Mouse (Mus musculus): ENCODE data around the gene Olfr1416. TPM values are rescaled to one million over a fixed set of nuclear protein-coding genes. Genes with fewer than 3 reads are reported as not detected.
A peak's percentile ranks its signal among the peaks of the same experiment; 100 is the strongest.

The Olfr1416 gene
- polyA plus RNA-seq, 1 experiment from 2014 or later, result not detected

Small RNA genes lying within 50 kb of the gene (microRNA-seq; reads per million reads assigned to microRNA genes)
- 3.7 reads per million, percentile 18 among the genes with 10 or more reads in this experiment for gene Mir6900

Other genes starting within 250 kb of the Olfr1416 start
- 303 and 308 TPM in 2 replicates for gene Ndufa10, start 11.3 kb downstream of the Olfr1416 start, polyA plus RNA-seq (2015; fragmentation: Nextera tagmentation; extraction: Ambion mirVana)
- gene Olfr1415, start 11.0 kb upstream of the Olfr1416 start, polyA plus RNA-seq (2015; fragmentation: Nextera tagmentation; extraction: Ambion mirVana), result not detected in 2 replicates
- gene Olfr1414, start 33.5 kb upstream of the Olfr1416 start, polyA plus RNA-seq (2015; fragmentation: Nextera tagmentation; extraction: Ambion mirVana), result not detected in 2 replicates
- not detected in 2 replicates for gene Olfr1413, start 86.2 kb upstream of the Olfr1416 start, polyA plus RNA-seq (2015; fragmentation: Nextera tagmentation; extraction: Ambion mirVana)
- not detected in 2 replicates for gene Olfr1412, start 100.7 kb upstream of the Olfr1416 start, polyA plus RNA-seq (2015; fragmentation: Nextera tagmentation; extraction: Ambion mirVana)
- not detected in 2 replicates for gene Olfr1411, start 109.3 kb upstream of the Olfr1416 start, polyA plus RNA-seq (2015; fragmentation: Nextera tagmentation; extraction: Ambion mirVana)
- not detected in 2 replicates for gene Olfr1410, start 120.7 kb upstream of the Olfr1416 start, polyA plus RNA-seq (2015; fragmentation: Nextera tagmentation; extraction: Ambion mirVana)
- not detected in 2 replicates for gene Olfr12, start 132.7 kb upstream of the Olfr1416 start, polyA plus RNA-seq (2015; fragmentation: Nextera tagmentation; extraction: Ambion mirVana)
- 526 and 562 TPM in 2 replicates for gene Cops9, start 156.9 kb upstream of the Olfr1416 start, polyA plus RNA-seq (2015; fragmentation: Nextera tagmentation; extraction: Ambion mirVana)
- 0.35 TPM in 1 of 2 replicates, not detected in the other for gene Otos, start 163.7 kb upstream of the Olfr1416 start, polyA plus RNA-seq (2015; fragmentation: Nextera tagmentation; extraction: Ambion mirVana)